Mouse (Mus musculus): Measurements from ENCODE around the gene Nhsl2.

DNA sequence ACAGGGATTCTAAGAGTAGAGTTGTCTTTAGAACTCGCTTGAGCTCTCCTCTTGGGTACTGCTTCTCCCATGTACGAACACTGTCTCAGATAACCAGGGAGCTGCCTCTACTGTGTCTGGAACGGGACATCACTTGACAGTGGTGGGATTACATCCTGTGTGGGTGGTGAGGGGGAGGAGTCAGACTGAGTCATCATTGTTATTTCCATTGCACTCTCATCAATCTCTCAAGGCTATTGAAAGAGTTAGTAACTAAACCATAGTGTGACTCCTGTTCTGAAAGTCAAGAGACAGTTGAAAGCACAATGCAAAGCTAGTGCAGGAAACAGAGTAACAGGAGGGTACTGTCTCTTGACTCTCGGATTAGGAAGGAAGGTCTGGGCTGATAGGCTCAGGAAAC lies 29.4 kb downstream of the Nhsl2 start:
- TF ChIP-seq POLR2A (IDR thresholded peaks at IDR 0.05; ENCODE audit: extremely low read depth, insufficient read depth, low read length) = no peak
- no peak for TF ChIP-seq CTCF (IDR thresholded peaks at IDR 0.05; ENCODE audit: low read depth, low read length)
